Mouse (Mus musculus) c-Kit-positive CD71-positive TER-119-negative erythroid progenitor cells, embryonic 14.5 days (primary cell): ENCODE results near the gene Gpr37l1.

Experiments used
- DNase-seq: peaks from one replicate; pipeline ENCODE4 v3.0.0-alpha.2; 2013; ENCODE audit warnings: low read depth

Gene Gpr37l1

GRCm38 (mm10) chr1:135147702-135148058 lies 19.8 kb downstream of the Gpr37l1 start:
- no peak for DNase-seq

GRCm38 (mm10) chr1:135146946-135147701 lies 20.4 kb downstream of the Gpr37l1 start:
- DNase-seq = peak; percentile 40

- peak; percentile 55 for DNase-seq
Measured at GRCm38 (mm10) chr1:135146077-135146945, 21.2 kb downstream of the Gpr37l1 start, which contains the start of gene Arl8a. Gene Arl8a, plus strand, starts transcription at chr1:135146824.

- DNase-seq = no peak
Measured at GRCm38 (mm10) chr1:135143940-135144339, 23.5 kb downstream of the Gpr37l1 start.

GRCm38 (mm10) chr1:135142452-135142851 lies 25.0 kb downstream of the Gpr37l1 start:
- no peak for DNase-seq

- peak; percentile 25 for DNase-seq
Measured at GRCm38 (mm10) chr1:135139906-135140305, 27.6 kb downstream of the Gpr37l1 start.

GRCm38 (mm10) chr1:135136500-135136899 lies 31.0 kb downstream of the Gpr37l1 start:
- peak; percentile 83 for DNase-seq

- no peak for DNase-seq
Measured at GRCm38 (mm10) chr1:135135111-135135787, 32.2 kb downstream of the Gpr37l1 start.

- DNase-seq = no peak
Measured at GRCm38 (mm10) chr1:135133678-135134435, 33.6 kb downstream of the Gpr37l1 start.

GRCm38 (mm10) chr1:135132893-135133369 lies 34.5 kb downstream of the Gpr37l1 start:
- no peak for DNase-seq

GRCm38 (mm10) chr1:135132473-135132872 lies 35.0 kb downstream of the Gpr37l1 start, which contains the start of gene Ptpn7:
Gene Ptpn7, plus strand, starts transcription at chr1:135132700.
- peak; percentile 82 for DNase-seq

- DNase-seq = no peak
Measured at GRCm38 (mm10) chr1:135131560-135131959, 35.9 kb downstream of the Gpr37l1 start.

- no peak for DNase-seq
Measured at GRCm38 (mm10) chr1:135131034-135131433, 36.4 kb downstream of the Gpr37l1 start.

GRCm38 (mm10) chr1:135130376-135131018 lies 37.0 kb downstream of the Gpr37l1 start:
- DNase-seq = no peak

- DNase-seq = no peak
Measured at GRCm38 (mm10) chr1:135129543-135130183, 37.8 kb downstream of the Gpr37l1 start.

GRCm38 (mm10) chr1:135128986-135129385 lies 38.5 kb downstream of the Gpr37l1 start:
- no peak for DNase-seq

GRCm38 (mm10) chr1:135128011-135128441 lies 39.5 kb downstream of the Gpr37l1 start:
- no peak for DNase-seq

GRCm38 (mm10) chr1:135126443-135127027 lies 40.9 kb downstream of the Gpr37l1 start:
- DNase-seq = no peak

GRCm38 (mm10) chr1:135125990-135126389 lies 41.5 kb downstream of the Gpr37l1 start:
- no peak for DNase-seq
